Mouse (Mus musculus) testis, adult 2 months (tissue): Measurements from ENCODE around the gene Lrmda. TPM values are rescaled to one million over a fixed set of nuclear protein-coding genes. Genes with fewer than 3 reads are reported as not detected.

Source experiments
- H3K27ac ChIP-seq: fragments of 200-500 bp; 2 replicates; pipeline ENCODE4 v1.5.1; 2012; ENCODE audit warnings: low read depth, low read length; ENCODE audit not compliant: control insufficient read depth, insufficient read depth
- H3K27me3 ChIP-seq: fragments of 200-500 bp; 2 replicates; pipeline ENCODE4 v1.6.1; 2012; ENCODE audit warnings: mild to moderate bottlenecking, low read length, moderate library complexity; ENCODE audit not compliant: control insufficient read depth, insufficient read depth
- H3K36me3 ChIP-seq: fragments of 200-500 bp; 2 replicates; pipeline ENCODE4 v1.6.1; 2012; ENCODE audit warnings: mild to moderate bottlenecking, low read length; ENCODE audit not compliant: control insufficient read depth, insufficient read depth
- H3K4me1 ChIP-seq: fragments of 200-500 bp; 2 replicates; pipeline ENCODE4 v1.6.1; 2012; ENCODE audit warnings: low read length; ENCODE audit not compliant: control insufficient read depth, insufficient read depth
- H3K4me3 ChIP-seq: fragments of 200-500 bp; 2 replicates; pipeline ENCODE4 v1.5.1; 2012; ENCODE audit warnings: low read depth, mild to moderate bottlenecking, low read length, moderate library complexity, mixed read lengths; ENCODE audit not compliant: control insufficient read depth
- CTCF ChIP-seq: fragments of 200-500 bp; IDR thresholded peaks from 2 replicates; pipeline ENCODE4 v1.5.1; 2012; ENCODE audit warnings: low read depth, mild to moderate bottlenecking, inconsistent platforms, low read length, moderate library complexity; ENCODE audit not compliant: control insufficient read depth, insufficient read depth, insufficient replicate concordance
- POLR2A ChIP-seq: fragments of 200-500 bp; IDR thresholded peaks from 2 replicates; pipeline ENCODE4 v1.6.1; 2012; ENCODE audit warnings: low read depth, mild to moderate bottlenecking, inconsistent platforms, low read length, moderate library complexity; ENCODE audit not compliant: control insufficient read depth
- polyA plus RNA-seq: library from polyadenylated mRNA; depleted of rRNA; stranded (reverse); fragments of >200 nt; gene quantifications from 2 replicates; pipeline ENCODE4 v1.2.3, GENCODE M21; 2012

Gene Lrmda
- polyA plus RNA-seq, 1 experiment: 2.1 TPM

- Histone ChIP-seq H3K27ac (no peak overlapping the region), H3K36me3 (no peaks in the 10 kb centered on the region), H3K4me1 (peaks cover 13% of the 10 kb centered on the region), H3K27me3 (peaks cover 5% of the 10 kb centered on the region), H3K4me3 (peak overlapping the region; percentile 68)
- TF ChIP-seq POLR2A: no peak
- TF ChIP-seq CTCF: no peak
Measured at GRCm38 (mm10) chr14:21995031-21995754, 24.3 kb upstream of the Lrmda start.

DNA sequence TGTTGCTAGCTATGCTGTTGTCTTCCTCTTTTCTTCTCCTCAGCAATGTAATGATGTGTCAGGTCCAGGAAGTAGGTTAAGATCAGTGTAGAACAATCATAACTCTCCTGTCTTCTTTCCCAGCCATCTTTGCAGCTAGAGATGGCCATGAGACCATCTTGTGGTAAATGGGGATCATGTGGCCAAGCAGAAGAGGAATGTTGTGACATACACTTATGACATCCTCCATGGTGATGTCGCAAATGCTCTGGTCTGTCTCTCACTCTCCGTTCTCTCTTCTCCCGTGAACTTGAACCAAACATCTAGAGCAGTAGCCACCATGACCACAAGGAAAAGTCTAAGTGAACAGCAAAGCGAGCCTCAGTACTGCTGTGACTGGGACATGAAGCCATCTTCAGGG is 19.9 kb upstream of the Lrmda start:
- H3K27ac ChIP-seq: no peak overlapping the region
- H3K4me3 ChIP-seq: no peak overlapping the region
- no peaks in the 10 kb centered on the region; the same call in 1 of the 2 replicates for H3K27me3 ChIP-seq
- H3K36me3 ChIP-seq: no peaks in the 10 kb centered on the region
- H3K4me1 ChIP-seq: peaks cover 8% of the 10 kb centered on the region
- TF ChIP-seq CTCF (no peak), POLR2A (no peak)

DNA sequence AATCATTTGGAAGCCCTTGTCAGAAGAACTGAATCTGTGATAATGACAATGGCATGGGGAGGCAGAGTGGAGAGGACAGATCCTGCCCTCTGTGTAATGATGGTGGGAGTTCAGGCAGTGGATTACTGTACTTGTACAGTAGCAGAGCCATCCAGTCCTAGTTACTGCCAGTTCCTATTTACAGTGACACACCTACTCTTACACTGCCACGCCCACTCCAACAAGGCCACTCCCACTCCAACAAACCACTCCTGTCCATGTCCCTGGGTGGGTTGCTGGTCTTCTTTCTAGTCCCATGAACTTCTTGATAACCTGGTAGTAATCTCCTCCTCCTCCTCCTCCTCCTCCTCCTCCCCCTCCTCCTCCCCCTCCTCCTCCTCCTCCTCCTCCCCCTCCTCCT is 16.3 kb upstream of the Lrmda start:
- TF ChIP-seq CTCF: no peak
- TF ChIP-seq POLR2A: no peak
- H3K4me1 ChIP-seq: no peaks in the 10 kb centered on the region
- H3K36me3 ChIP-seq: no peaks in the 10 kb centered on the region
- no peak overlapping the region for H3K4me3 ChIP-seq
- no peak overlapping the region for H3K27ac ChIP-seq
- no peaks in the 10 kb centered on the region for H3K27me3 ChIP-seq

DNA sequence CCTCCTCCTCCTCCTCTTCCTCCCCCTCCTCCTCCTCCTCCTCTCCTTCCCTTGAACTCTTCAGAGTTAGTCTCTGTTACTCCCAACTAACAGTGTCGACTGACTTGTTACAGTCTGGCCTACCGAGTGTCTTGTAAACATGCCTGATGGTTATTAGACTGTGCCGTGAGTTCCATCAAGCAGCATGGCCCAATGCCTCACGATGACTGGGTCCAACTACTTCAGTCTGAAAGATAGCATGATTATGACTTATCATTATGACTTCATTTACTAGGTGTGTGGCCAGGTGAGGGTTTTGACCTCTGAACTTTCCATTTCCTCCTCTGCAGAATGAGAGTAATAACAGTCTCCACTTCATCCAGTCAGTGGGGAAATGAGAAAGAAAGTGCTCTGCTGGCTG is 15.9 kb upstream of the Lrmda start:
- no peak for TF ChIP-seq POLR2A
- TF ChIP-seq CTCF: no peak
- Histone ChIP-seq H3K27ac (no peak overlapping the region), H3K4me3 (no peak overlapping the region), H3K4me1 (no peaks in the 10 kb centered on the region), H3K27me3 (no peaks in the 10 kb centered on the region), H3K36me3 (no peaks in the 10 kb centered on the region)

DNA sequence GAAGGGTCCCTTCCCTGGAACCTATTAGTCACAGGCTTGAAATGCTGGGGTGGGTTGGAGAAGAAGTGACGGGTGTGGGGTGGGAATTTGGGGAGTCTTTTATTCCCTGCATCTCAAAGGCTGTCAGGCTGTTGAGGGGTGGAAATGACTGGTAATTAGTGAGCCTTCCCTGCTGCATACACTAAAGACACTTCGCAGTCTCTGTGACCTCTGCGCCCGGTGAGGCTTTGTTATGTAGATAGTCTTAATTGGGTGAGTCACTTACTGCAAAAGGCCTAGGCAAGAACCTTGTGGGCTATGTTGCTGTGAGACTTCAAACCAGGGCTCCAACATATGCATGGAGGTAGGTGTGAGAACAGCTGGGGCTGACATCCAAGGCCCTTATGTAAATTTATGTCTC is 14.6 kb upstream of the Lrmda start:
- TF ChIP-seq POLR2A: no peak
- TF ChIP-seq CTCF: no peak
- H3K27ac ChIP-seq: no peak overlapping the region
- no peaks in the 10 kb centered on the region for H3K36me3 ChIP-seq
- H3K4me1 ChIP-seq: no peaks in the 10 kb centered on the region
- no peak overlapping the region for H3K4me3 ChIP-seq
- H3K27me3 ChIP-seq: no peaks in the 10 kb centered on the region

GRCm38 (mm10) chr14:22007006-22007405 is 12.5 kb upstream of the Lrmda start:
- no peaks in the 10 kb centered on the region for H3K4me1 ChIP-seq
- H3K27ac ChIP-seq: no peak overlapping the region
- H3K27me3 ChIP-seq: no peaks in the 10 kb centered on the region
- TF ChIP-seq CTCF (no peak), POLR2A (no peak)
- no peaks in the 10 kb centered on the region for H3K36me3 ChIP-seq
- H3K4me3 ChIP-seq: no peak overlapping the region

DNA sequence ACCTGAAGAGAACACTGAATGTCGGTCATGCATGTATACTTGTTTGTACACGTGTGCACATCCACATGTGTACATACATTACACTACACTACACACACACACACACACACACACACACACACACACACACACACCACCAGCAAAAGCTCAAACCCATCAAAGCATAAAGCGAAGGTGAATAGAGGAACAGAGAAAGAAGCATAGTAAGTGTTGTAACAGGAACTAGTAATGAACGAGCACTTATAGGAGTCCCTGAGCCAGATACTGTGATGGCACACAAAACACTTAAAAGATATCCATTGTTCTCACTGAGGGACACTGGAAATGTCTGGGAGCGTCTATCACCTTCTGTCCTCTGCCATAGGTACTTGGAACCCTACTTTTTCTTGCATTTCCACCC is 5.2 kb upstream of the Lrmda start:
- H3K36me3 ChIP-seq: no peaks in the 10 kb centered on the region

More for the DNA sequence above, 5.2 kb upstream of the Lrmda start:
- Histone ChIP-seq H3K27ac (no peak overlapping the region), H3K4me3 (no peak overlapping the region), H3K27me3 (no peaks in the 10 kb centered on the region), H3K4me1 (peaks cover 3% of the 10 kb centered on the region)
- TF ChIP-seq CTCF (no peak), POLR2A (no peak)
